Comparison of ENCODE assay signal across 21 mouse cellular contexts in genomic region chr9:114022141-114022540, GRCm38 (mm10). TPM values are rescaled to one million over a fixed set of nuclear protein-coding genes. Genes with fewer than 3 reads are reported as not detected.
DNase-seq lines count a peak whose midpoint lies in the region; TF ChIP-seq lines count a peak whose summit lies in the region.
"Had no signal": no experiment of that assay in that cellular context is flagged by ENCODE, and none has a peak within 500 bp of the region (broad histone marks: within the 10 kb centered on the region; RNA-seq: fewer than 3 reads in every experiment).

No protein-coding gene starts in this region.

- H3K4me3 ChIP-seq in C2C12 (ENCODE audit: insufficient read depth, poor library complexity, severe bottlenecking) = no peak overlapping the region
- H3K4me3 ChIP-seq in myocyte = no peak overlapping the region

- H3K36me3 ChIP-seq in C2C12 (ENCODE audit: control insufficient read depth, insufficient read depth) = peaks cover 5% of the 10 kb centered on the region
- H3K36me3 ChIP-seq in myocyte (ENCODE audit: control insufficient read depth, insufficient read depth) = peaks cover 3% of the 10 kb centered on the region
- H3K36me3 ChIP-seq: G1E had no signal

- no peak for TF ChIP-seq POLR2A in myocyte (IDR thresholded peaks at IDR 0.05; ENCODE audit: insufficient read length, low read depth)

- peaks cover 34% of the 10 kb centered on the region for H3K79me3 ChIP-seq in C2C12 (ENCODE audit: low read depth)

- H3ac ChIP-seq in C2C12 (ENCODE audit: control insufficient read depth, insufficient read length, low read depth) = no peak overlapping the region
- H3ac ChIP-seq in myocyte (ENCODE audit: control insufficient read depth, insufficient read length) = no peak overlapping the region

- H3K27me3 ChIP-seq in C2C12 (ENCODE audit: control insufficient read depth, insufficient read depth, insufficient read length) = no peaks in the 10 kb centered on the region
- H3K27me3 ChIP-seq in myocyte (ENCODE audit: control insufficient read depth, insufficient read depth, insufficient read length) = no peaks in the 10 kb centered on the region
- H3K27me3 ChIP-seq: CH12.LX, Patski had no signal

- peaks cover 82% of the 10 kb centered on the region for H3K79me2 ChIP-seq in C2C12 (ENCODE audit: control insufficient read depth, insufficient read depth)
- H3K79me2 ChIP-seq in myocyte (ENCODE audit: control insufficient read depth, insufficient read depth) = peaks cover 74% of the 10 kb centered on the region

- H3K4me2 ChIP-seq in myocyte (ENCODE audit: low read depth) = peak overlapping the region; percentile 36

- DNase-seq in layer of hippocampus, adult 8-10 months (ENCODE audit: low spot score in 2 of 2) = no peak
- no peak for DNase-seq in gastrocnemius, adult 18-20 months (ENCODE audit: low spot score)
- DNase-seq: adrenal gland, adult 2 months; adrenal gland, adult 8-10 months; adrenal gland, postnatal 10 days; adrenal gland, postnatal 14 days; adrenal gland, postnatal 25 days; adrenal gland, postnatal 36 days; B cell, adult 2 months; cerebellum, adult 11 months; cerebellum, adult 11-12 months; cerebellum, adult 18-20 months; cerebellum, adult 2 months had no signal

- no peak for TF ChIP-seq CTCF in C2C12 (IDR thresholded peaks at IDR 0.05; ENCODE audit: control insufficient read depth, insufficient read depth, insufficient read length)

TF ChIP-seq in C2C12, 6 proteins besides CTCF, POLR2A, EP300 and RAD21:
- TF ChIP-seq MYOD1 (IDR thresholded peaks at IDR 0.05; ENCODE audit: control insufficient read depth, insufficient read length, low read depth) (peak; percentile 86), FOSL1 (IDR thresholded peaks at IDR 0.05; ENCODE audit: insufficient read depth, low read length, poor library complexity, severe bottlenecking) (no peak)

TF ChIP-seq in myocyte, 11 proteins besides CTCF, POLR2A, EP300 and RAD21:
- TF ChIP-seq TCF12 (IDR thresholded peaks at IDR 0.05; ENCODE audit: insufficient read depth, poor library complexity, severe bottlenecking) = peak; percentile 81
- TF ChIP-seq REST (IDR thresholded peaks at IDR 0.05; ENCODE audit: insufficient read depth, insufficient read length) = no peak
- TF ChIP-seq MYOG (IDR thresholded peaks at IDR 0.05; ENCODE audit: control insufficient read depth in 1 of 3, insufficient read depth in 1 of 3, insufficient read length in 2 of 3, low read depth in 2 of 3) = peak in 2 of 3 experiments; percentile 87 to 91
- TF ChIP-seq CEBPB (IDR thresholded peaks at IDR 0.05; ENCODE audit: insufficient read depth, poor library complexity, severe bottlenecking) = no peak
- TF ChIP-seq MYOD1 (IDR thresholded peaks at IDR 0.05; ENCODE audit: control insufficient read depth in 1 of 3, insufficient read length in 2 of 3, low read depth in 2 of 3) = peak; percentile 56 to 85 (median 71)
- no peak for TF ChIP-seq MAX (IDR thresholded peaks at IDR 0.05; ENCODE audit: low read depth)
- no peak for TF ChIP-seq USF1 (IDR thresholded peaks at IDR 0.05; ENCODE audit: low read depth)
- no peak for TF ChIP-seq POLR2AphosphoS2 (IDR thresholded peaks at IDR 0.05; ENCODE audit: insufficient read length, low read depth)
- no peak for TF ChIP-seq SRF (IDR thresholded peaks at IDR 0.05; ENCODE audit: control insufficient read depth, insufficient read length, low read depth)
- peak; percentile 1 for TF ChIP-seq TCF3 (IDR thresholded peaks at IDR 0.05; ENCODE audit: insufficient read length, low read depth)
- TF ChIP-seq E2F4 (IDR thresholded peaks at IDR 0.05; ENCODE audit: insufficient read depth) = no peak

RNA-seq across cellular contexts. Expression of gene Fbxl2, which starts 23.9 kb away (rescaled TPM):
- polyA plus RNA-seq in C2C12 (2012; fragmentation: generic; extraction: Trizol) (9.7 TPM), myocyte (2012; fragmentation: generic; extraction: Trizol) (21.8 TPM)
- total RNA-seq in layer of hippocampus, adult 8-10 months (2022) = 10 to 100 TPM; 31.7 to 41.2 (median 36.7) TPM
- 1 to 10 TPM in 1 of 2 experiments, under 1 TPM in 1; 0.34 to 1.1 TPM for total RNA-seq in gastrocnemius, adult 18-20 months (2021)

RNA-seq across cellular contexts. Expression of gene Susd5, which starts 34.8 kb away (rescaled TPM):
- polyA plus RNA-seq in C2C12 (2012; fragmentation: generic; extraction: Trizol) (0.50 TPM), myocyte (2012; fragmentation: generic; extraction: Trizol) (2.5 TPM)
- 1 to 10 TPM; 2.2 to 3.2 (median 2.7) TPM for total RNA-seq in layer of hippocampus, adult 8-10 months (2022)
- total RNA-seq in gastrocnemius, adult 18-20 months (2021) = under 1 TPM; 0.57 to 0.81 TPM
- total RNA-seq: CH12.LX, MEL had no signal
- polyA plus RNA-seq: activated CD4-positive, CD25-positive, alpha-beta regulatory T cell, adult 4 months; CD4-positive, CD25-positive, alpha-beta regulatory T cell, adult 4 months; G1E; Patski had no signal

Comparison
In these comparisons a context has a peak if more than half of its experiments do, and no peak if none do; other contexts are left out.
1. RNA of gene Fbxl2, which starts 23.9 kb away (total RNA-seq): 31.7 to 41.2 TPM in layer of hippocampus, adult 8-10 months; 0.34 to 1.1 TPM in gastrocnemius, adult 18-20 months; every median in the first group is over 10 times any median in the second.